Mouse (Mus musculus) urinary bladder, postnatal 4 days (tissue): ENCODE measurements around the gene Cdc73.
"Not testable (repeated sequence)": the region's sequence is repeated elsewhere in the genome, so short reads cannot be mapped to it uniquely, and the experiment has no call there.

Source experiments
- DNase-seq, 2 experiments: peaks; one replicate each; pipeline ENCODE4 v3.0.0; 2021 to 2022; ENCODE audit warnings: low spot score in 2 of 2

The Cdc73 gene

DNA sequence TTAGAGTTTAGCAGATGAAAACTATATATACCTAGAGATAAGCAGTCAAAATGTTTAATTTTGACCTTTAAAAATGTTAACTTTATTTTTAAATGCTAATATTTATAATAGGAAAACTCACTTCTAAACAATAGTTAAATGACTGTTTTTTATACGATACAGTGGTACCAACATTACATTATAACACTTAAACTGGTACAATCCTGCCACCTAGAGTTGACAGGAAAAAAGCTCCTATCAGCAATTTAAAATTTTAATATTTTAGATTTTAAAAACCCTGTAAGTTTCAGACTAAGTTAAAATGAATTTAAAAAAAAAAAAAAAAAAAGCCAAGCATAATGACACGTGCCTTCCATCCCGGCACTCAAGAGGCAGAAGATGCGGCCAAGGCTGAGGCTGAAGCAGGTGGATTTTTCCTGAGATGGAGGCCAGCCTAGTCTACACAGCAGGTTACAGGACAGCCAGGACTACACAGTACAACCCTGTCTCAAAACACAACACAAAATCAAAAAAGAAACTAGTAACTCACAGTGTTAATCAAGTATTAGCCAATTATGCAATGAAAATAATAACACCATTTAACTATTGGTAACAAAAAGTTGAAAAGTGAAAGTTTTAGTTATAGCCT, 26.8 kb downstream of the Cdc73 start:
- no peak for DNase-seq

DNA sequence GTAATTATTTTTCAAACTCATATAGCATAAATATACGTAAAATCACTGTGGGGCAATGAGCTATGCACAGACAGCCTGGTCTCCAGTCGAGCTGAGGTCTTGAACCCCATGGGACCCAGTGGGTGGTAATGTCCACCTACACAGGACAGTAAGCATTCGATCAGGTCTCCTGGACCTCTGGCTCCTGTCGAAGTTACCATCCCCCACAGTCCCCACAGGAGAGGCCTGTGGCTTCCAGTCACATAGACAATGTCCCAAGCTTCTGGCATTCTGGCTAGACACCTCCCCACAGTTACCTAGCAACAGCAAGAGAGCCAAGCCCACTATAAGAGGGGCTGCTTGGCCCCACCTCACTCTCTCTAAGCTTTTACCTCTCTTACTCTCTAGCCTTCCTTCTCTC, 37.9 kb downstream of the Cdc73 start:
- not testable (repeated sequence) for DNase-seq

DNA sequence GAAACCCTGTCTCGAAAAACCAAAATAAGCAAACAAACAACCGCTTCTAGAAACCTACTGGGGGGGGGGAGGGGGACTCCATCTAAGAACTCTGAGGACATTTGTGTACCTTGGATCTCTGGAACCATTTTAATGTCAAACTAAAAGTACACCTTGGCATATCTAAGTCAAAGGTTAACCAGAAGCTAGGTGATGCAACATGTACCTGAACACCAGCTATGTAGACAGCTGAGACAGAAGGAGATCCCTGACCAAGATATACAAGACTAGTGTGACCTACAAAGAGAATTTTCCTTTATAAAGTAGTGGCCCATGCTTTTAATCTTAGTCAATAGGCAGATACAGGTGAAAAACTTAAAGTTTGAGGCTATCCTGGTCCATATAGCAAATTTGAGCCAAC, 39.5 kb downstream of the Cdc73 start:
- DNase-seq = no peak

DNA sequence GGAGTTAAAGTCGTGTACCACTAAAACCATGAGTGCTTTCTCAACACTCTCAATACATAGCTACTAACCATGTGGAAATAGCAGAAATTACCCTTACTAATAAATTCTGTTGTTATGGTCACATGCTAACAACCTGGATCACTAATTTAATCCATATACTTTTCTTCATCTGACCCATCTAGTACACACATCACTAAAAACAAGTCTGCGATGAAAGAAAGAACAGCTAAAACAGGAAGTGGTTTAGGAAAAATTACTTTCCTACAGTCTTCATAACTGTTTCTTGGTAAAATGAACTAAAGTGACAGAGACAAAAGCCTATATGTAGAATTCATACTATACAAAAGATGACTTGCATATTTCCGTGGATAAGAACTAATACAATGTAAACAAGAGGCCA, 49.0 kb downstream of the Cdc73 start:
- no peak for DNase-seq

DNA sequence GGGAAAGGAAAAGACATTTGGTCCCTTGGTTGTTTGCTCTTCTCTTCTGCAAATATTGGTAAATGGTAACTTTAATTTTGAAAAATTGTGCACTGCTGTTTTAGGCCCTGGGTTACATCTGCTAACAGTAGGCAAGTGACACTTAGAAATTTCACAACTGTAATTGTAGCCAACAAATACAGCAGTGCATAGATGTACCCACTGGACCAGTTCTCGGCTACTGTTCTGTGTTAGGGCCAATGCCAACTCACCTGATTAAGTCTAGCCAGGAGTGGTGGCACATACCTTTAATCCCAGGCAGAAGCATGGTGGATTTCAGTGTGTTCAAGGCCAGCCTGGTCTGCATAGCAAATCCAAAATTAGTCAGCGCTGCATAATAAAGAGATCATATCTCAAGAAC, 52.4 kb downstream of the Cdc73 start:
- no peak for DNase-seq

DNA sequence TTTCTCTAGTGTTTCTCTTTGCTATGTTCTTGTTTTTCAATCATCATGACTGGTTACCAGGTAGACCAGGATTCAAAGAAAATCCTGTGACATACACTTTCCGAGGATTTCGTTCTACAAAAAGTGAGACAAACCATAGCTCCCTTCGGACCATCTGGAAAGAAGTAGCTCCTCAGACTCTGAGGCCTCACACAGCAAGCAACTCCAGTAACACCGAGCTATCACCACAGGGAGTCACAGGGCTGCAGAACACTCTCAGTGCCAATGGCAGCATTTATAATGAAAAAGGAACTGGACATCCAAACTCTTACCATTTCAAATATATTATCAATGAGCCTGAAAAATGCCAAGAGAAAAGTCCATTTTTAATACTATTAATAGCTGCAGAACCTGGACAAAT, 56.5 kb downstream of the Cdc73 start:
- no peak for DNase-seq

DNA sequence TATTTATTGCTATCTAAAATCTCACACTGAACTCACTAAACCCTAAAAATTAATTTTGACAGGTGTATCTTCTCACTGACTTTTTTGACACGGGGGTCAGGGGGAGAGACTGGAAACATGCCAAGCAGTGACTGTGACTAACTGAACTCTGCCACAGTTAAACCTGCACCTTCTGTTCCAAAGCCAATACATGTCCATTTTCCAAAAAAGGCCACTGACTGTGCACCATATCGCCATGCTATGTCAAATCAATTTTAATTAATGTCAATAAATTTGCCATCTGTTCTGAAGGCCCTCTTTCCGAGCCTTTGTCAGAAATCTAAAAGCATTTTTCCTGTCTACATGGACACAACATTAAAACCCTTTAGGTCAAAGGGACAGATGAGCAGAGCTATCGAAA, 57.3 kb downstream of the Cdc73 start:
- no peak for DNase-seq

DNA sequence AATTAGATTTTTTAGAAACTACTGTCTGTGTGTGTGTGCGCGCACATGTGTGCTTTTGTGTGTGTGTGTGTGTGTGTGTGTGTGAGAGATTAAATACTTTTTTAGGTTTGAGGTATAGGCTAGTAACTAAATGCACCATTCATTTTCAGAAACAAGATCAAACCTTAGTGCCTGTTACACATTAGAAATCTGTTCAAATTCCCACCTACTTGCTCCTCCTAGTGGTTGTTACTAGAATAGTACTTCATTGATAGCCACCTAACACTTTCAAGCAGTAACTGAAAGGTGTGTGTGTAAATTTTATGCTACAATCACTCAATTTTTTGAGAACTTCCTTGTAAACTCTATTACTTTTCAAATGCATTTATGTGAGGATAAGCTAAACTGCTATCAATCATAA, 58.5 kb downstream of the Cdc73 start:
- DNase-seq = no peak

DNA sequence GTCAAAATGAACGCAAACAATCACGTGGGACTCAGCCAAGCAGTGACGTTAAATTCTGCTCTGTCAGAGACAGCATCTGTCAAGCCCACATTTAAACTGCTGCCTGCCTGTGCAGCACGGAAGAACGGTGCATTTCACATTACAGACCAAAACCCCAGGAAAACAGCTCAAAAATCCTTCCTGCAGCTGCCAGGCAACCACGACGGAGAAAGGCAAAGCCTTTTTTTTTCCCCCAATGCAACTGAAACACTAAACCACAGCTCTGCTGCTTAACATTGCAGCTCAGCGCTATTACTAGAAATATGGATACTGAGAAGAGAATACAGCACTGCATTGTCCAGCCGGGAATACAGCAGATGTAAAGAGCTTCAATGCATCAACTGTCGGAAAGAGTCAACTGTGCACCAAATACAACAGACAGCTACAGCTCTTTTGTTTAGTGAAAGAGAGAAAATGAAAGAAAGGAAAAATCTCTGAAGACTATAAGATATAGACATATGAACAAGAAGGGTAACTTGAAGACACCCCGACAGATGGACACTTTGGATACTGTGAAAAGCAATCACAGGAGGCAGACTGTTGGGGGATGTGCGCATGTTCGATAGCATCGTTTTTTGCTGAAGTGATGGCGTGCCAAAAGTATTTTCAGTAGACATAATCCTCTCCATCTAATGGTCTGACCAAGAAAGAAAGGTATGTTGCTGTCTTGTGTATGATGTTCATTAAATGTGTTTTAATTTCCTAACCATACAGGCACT, 61.9 kb downstream of the Cdc73 start, which contains the start of gene B3galt2:
B3galt2 (plus strand) TSS at position 15 of the 758 bp plus-strand sequence.
- DNase-seq = no peak

DNA sequence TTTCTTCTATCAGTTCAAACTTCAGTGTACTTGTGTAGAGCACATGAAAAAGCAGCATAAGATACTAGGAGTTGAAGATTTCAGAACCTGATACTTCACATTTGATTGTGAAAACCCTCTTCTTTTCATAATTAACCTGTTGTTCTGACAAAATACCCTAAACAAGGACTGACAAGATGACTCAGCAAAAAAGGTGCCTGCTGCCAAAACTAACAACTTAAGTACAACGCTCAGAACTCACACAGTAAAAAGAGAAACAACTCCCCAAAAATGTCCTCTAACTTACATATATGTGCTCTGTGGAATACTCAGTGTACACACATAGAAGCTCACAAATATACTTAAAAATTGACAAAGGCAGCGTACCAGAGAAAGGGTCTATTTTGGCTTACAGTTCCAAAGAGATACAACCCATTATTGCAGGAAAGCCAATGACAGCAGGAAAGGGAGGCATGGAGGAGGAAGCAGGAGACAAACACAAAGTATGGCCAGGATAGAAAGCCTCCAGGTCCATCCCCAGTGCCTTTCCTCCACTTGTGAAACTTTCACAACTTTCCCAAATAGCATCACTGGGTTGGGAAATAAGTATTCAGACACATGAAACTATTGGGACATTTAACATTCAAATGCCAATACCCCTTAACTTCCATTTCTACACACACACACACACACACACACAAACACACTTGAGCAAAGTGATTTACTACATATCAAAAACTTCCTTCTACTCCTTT, 69.7 kb downstream of the Cdc73 start:
- no peak for DNase-seq

DNA sequence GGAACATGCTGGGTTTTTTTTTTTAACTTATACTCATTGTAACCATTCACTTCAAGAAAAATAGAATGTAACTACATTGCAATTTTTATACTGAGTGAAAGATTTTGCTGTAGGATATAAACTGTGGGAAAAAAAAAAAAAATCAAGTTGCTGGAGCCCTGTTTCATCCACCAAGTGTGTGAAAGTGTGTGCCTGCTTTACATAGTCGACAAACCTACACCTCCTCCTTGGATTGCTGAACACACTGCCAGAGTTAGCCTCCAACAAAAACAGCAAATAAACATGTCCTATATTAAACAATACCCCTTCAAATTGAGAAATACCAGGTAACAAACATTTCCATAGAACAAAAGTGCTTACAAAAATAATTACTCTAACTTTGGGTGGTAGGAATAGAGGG, 70.3 kb downstream of the Cdc73 start:
- no peak for DNase-seq

DNA sequence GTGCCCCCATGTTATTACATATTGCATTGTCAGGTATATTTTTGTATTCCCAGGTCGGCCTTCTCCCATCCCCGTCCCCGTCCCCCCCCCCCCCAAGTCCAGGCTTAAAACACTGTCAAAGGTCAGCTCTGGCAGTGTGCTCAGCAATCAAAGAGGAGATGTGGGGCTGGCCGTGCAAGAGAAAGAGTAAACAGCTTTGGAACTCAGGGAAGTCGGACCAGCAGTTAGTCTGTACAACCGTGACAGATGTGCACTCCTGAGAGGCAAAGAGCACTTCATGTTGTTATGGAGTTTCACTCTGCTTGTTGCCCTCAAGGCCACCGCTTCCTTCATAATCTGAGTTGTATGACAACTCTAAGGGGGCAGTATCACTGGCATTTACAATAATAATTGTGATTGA, 71.4 kb downstream of the Cdc73 start:
- DNase-seq = no peak

DNA sequence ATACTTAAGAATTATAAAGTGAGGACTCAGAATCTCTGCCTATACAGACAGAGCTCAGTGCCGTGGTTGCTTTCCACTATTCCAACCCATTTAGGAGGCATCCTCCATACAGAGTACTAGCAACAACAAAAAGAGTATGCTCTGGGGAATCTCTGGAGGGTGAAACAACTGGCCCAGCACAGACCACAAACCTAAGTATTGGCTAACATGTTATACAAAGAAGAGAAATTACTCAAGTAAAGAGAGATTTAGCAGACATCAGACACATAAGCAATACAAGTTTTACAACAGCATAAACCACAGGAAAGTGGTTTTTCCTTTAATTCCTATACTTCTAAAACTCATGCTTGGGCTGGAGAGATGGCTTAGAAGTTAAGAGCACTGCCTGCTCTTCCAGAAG, 80.1 kb downstream of the Cdc73 start:
- DNase-seq = no peak

DNA sequence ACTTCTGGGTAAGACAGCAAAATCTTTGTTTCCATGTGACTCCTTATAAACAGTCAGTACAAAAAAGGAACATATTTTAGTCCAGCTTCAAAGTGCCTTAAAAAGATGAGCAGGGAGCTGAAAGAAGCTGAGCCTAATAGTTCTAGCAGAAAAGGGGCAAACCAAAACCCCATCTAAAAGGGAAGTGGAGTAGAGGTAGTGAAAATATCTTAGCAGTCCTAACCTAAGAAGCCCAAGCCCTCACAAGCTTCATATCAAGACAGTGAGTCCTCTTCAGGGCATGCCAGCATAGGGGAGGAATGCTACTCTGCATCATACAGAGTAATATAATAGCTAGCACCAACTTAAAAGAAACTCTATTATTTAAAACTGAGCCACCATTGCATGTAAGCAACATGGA, 80.8 kb downstream of the Cdc73 start:
- DNase-seq = no peak

DNA sequence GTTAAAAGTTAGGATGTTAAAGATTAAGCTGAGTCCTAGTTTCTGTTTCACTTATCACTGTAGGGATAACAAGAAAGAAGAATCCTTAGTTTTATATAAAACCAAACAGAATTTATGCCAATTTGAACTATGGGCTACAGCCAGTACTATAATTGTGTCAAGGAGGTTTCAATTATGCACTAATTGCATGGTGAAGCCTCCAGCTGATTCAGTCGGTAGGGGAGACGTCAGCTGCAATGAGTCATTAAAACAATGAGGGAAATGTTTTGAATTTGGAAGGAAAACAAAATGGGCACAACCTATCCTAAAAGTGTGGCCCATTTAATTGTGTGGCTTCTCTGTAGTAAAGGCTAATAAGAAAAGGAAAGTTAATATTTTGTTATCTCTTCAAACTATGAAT, 82.9 kb downstream of the Cdc73 start:
- no peak for DNase-seq

DNA sequence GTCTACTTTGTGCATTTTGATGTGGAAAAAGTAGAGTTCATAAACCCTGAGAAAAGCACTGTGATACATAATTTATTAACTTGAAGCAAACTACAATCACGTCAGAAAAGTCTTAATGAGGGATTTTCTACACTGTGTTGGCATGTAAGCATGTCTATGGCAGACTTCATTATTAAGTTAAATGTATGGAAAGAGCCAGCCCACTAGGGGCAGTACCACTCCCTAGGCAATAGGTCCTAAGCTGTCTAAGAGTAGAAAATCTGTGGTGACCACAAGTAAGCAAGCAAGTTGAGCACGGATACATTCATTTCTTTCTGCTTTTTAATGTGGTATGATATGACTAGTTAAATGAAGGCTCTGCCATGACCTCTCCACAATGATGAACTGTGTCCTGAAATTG, 89.8 kb downstream of the Cdc73 start:
- DNase-seq = no peak

DNA sequence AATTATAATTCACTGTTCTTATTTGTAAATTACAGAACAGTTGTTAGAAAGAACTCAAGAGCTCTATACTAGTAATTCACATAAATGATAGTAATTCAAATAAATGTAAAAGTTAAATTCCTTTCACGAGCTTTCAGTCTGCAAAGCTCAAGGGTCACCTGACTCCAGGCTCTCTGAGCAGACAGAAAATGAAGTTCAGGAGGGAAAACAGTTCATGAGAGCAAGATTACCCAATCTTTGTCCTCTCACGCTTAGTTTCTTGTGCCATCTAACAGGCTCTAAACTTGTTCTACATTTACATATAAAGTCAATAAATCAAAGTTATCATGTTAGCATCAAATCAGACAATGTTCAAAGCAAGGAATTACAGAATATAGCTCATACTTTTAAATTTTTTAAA, 93.8 kb downstream of the Cdc73 start:
- no peak for DNase-seq

DNA sequence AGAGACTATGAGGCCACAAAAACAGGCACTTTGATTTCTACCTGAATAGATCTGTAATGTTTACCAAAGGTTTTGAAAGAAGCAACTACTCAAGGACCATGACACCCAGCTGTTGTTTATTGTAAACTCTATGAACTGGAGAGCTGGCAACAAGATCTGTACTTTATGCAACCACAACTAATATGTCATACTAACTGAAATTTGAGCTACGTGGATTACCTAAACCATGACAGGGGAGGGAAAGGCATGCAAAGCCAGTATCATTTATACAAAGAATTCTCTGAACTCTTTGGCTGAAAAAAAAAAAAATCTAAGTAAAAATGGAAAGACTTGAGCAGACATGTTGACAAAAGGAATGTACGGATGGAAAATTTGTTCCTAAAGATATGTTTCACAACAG, 105.8 kb downstream of the Cdc73 start:
- DNase-seq = no peak

DNA sequence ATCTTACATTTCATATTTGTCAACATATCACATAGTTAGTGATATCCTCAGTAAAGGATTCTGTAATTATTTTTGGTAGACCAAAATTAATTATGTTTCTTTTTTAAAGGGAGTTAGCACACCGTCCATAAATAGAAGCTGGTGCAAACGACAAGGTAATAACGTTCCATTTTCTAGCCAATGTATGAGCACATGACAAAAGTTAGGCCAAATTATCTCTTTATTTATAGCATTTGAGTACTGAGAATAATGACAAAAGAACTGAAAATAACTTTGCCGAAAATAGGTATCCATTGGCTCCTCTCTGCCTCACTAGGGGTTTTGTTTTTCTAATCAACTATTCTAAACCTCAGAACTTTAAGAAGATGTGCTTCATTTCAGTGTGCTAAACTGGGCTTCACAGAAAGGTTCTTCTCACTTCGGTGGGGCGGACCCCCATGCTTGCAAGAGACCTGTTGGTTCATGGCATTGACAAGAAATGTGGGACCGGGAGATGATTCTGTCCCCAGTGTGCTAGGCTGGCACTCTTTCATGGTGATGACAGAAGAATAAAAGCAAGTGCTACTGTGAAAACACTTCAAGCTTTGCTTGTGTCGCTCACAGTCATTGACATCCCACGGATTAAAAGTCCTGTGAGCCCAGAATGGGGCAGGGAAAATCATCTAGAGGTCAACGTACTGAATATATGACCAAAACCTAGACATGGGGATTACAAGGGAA, 125.7 kb downstream of the Cdc73 start:
- DNase-seq = no peak

DNA sequence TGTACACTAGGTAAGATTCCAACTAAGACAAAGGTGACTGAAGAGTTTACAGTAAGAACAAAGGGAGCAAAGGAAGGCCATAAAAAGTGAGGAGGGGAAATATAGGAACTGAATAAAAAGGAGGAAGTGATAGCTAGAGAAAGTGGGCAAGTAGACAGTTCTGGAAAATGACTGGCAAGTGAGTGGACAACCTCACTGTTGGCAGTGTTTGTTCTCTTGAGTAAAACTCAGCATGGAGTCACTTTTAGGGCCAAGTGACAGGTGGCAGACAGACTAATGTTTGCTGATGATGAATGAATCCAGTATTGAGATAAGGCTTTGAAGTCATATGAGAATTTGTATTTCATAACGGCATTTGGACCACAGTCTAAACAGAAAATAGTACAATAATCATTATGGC, 144.5 kb downstream of the Cdc73 start:
- DNase-seq = no peak

DNA sequence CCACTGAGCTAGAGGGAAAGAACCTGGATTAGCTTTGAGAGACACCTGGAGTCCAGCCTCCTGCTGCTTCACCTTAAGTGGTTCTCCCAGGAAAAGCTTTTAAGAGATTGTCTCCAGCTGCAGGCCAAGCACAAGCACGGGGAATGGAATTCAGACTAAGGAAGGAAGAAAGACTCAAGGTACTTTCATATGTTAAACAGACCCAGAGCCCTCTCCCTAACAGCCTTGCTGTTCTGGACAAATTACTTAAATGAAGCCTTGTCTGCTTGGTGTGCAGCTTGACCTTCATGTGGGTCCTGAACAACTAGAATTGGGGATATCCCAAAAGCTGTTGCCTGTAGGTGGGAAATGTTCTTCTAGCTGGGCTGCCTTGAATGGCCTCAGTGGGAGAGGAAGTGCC, 147.2 kb downstream of the Cdc73 start:
- DNase-seq = no peak

DNA sequence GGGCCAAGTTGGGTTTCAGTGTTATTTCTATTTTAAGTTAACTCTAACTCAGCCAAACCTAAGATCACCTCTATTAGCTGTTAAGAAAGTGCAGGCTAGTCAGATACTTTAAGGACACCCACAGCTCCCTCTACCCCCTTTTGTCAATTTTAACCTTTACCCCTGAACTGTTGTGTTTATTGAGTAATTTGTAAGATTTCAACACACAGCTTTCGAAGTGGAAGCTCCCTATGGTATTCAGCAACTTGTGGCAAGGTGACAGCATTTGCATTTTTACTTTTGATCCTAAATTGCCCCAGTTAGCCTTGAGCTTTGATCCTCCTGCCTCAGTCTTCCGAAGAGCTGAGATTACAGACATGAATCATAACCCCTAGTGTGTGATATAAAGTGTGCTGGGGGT, 148.1 kb downstream of the Cdc73 start:
- DNase-seq = no peak
